Mouse (Mus musculus) adrenal gland, adult 8-10 months (tissue): ENCODE data around the gene Rora. TPM values are rescaled to one million over a fixed set of nuclear protein-coding genes. Genes with fewer than 3 reads are reported as not detected.

ENCODE experiments used
- DNase-seq: peaks from one replicate; pipeline ENCODE4 v3.0.0; 2022
- total RNA-seq, 4 experiments: library from RNA; stranded (reverse); gene quantifications; 2 replicates each; pipeline ENCODE4 v1.2.4; 2022

Gene Rora
- total RNA-seq, 4 experiments from 2014 or later = 72.5 to 179 (median 108) TPM

GRCm38 (mm10) chr9:69431863-69432555 lies 778.4 kb downstream of the Rora start:
- no peak for DNase-seq

DNA sequence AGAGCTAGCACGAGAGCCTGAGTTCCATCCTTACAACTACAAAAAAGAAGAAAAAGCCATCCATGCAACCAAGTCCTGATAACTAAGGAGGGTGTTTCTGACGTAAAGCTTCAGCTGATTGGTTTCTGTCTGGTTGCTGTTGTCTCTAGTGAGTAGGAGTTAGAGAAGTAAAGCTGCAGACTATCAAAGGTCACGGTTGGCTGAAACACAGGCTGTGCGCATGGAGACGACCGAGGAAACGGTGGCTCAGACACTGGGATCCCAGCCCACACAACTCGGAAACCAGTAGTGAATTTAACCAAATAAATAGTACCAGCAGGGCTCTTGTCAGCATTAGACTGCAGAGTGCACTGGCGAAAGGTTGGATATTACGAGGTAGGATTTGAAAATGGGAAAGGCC lies 781.6 kb downstream of the Rora start:
- DNase-seq = no peak

DNA sequence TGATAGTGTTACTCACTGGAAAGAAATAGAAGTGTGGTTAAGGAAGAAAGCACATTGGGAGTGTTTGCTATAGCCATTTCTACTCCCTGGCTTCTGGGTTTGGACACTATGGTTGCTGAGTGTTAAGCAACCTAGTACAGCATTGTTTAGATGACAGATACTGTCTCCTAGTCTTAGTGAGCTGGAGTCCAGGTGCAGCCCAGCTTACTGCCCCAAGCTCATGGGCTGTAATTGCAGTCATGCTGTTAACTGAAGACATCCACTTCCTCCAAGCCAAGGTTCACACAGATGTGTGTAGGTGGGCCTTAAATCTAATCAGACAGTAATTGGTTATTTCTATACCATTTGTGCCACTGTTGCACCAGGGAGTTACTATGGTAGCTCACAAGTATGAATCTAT lies 782.1 kb downstream of the Rora start:
- DNase-seq = no peak
